Mouse (Mus musculus) megakaryocyte progenitor cell, adult 5-6 weeks (primary cell): Measurements from ENCODE around the gene Pde4c. TPM values are rescaled to one million over a fixed set of nuclear protein-coding genes. Genes with fewer than 3 reads are reported as not detected.

Source experiments
- ATAC-seq: replicated peaks from 2 replicates; pipeline ENCODE4 v1.8.0; 2016; ENCODE audit warnings: mild to moderate bottlenecking, moderate TSS enrichment, inconsistent platforms; ENCODE audit not compliant: poor library complexity
- total RNA-seq, 2 experiments: library from RNA; stranded (forward) in 1 of 2; stranded (reverse) in 1 of 2; fragments of 157-497, 149-512 nt in 1 of 2; fragments of 200-1000 nt in 1 of 2; gene quantifications; 2 replicates each; pipeline versions ENCODE4 v1.2.3 to v1.2.4; 2015 to 2017

Pde4c gene
- total RNA-seq (2015) (0.39 TPM in 1 of 2 replicates, not detected in the other), total RNA-seq (2017) (not detected in 2 replicates)

DNA sequence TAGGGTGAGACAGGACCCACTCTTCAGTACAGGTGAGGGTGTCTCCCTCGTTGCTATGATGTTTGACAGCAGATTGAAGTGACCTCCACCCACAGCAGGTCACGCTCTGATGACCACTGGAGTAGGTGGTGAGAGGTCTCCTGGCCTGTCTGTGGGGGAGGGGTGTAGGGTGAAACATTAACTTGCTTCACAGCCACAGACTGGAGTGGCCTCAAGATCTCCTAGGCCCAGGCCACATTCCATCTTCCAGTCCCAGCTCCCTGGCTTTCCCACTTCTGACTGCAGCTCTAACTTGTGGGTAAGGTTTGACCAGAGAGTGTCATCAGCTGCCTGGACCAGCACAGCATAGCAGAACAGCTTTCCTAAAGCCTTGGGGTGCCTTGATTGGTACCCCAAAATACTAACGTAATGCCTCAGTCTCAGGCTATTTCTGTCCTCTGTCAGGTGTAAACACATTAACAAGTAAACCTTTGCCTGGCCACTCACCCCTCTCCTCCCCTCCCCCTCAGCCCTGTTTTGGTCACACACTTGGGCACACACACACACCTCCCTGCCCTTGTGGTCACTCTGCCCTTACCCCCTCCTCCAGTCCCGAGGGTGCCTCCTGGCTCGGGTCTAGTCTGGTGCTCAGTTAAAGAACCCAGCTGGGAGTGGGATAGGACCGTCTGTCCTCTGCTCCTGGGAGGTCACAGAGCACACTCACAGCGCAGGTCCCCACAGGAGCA is at the start of gene Pde4c:
TSS of gene Pde4c (plus strand) at position 235 of the 725 bp plus-strand sequence.
- no peak for ATAC-seq

DNA sequence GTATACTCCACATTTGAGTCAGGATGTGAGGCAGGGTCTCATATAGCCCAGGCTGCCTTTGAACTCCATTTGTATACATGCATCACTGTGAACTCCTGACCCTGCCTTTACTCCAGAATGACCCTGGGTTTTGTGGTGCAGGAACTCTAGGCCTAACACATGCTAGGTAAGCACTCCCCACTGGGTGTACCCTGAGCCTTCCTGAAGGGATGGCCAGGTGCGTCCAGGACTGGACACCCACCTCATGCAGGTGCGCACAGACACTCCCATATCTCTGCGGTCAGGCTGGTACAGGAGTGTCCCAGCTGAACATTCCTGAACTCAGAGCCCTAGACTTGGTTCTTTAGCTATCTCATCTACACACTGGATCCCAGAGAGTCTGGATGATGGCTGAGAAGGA is 49.4 kb upstream of the Pde4c start:
- ATAC-seq: no peak

DNA sequence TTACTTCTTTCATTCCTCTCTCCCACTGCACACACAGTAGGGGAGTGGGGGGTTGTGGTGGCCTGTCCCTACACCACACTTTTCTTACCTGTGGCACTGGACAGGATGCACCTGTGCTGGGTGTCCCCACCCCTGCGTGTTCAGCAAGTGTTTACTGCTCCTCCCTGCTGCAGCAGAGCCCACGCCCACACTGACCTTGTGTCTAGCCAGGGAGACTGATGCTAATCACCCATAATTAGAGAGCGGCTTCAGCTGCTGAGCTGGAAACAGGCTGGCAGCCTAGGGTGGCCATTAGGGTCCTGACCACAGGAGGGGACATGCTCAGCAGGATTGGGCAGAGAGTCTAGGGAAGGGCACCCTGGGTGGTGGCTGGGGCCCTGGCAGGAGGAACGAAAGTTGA is 48.8 kb upstream of the Pde4c start:
- ATAC-seq: no peak

- peak; percentile 15; the same call in 1 of the 2 replicates for ATAC-seq
Observed at GRCm38 (mm10) chr8:70675336-70675735, 48.2 kb upstream of the Pde4c start.

- ATAC-seq: no peak
Observed at GRCm38 (mm10) chr8:70677451-70678080, 46.0 kb upstream of the Pde4c start.

DNA sequence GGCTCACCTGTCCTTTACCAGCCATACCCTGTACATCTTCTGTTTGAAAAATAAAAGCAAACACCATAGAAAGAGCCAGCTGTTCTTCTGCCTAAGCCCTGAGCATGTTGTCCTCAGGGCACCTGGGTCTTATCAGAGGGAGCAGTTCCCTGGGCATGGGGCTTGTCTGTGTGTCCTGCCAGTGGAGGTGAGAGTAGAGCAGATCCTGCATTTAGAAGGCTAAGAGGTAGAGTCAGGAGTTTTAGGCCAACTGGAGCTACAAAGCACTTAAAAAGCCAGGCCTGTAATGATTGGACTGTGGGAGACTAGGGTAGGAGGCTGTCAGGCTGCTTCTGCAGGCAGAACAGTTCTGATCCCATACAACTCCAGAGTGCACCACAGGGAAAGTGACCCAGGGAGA is 44.8 kb upstream of the Pde4c start:
- ATAC-seq: no peak

DNA sequence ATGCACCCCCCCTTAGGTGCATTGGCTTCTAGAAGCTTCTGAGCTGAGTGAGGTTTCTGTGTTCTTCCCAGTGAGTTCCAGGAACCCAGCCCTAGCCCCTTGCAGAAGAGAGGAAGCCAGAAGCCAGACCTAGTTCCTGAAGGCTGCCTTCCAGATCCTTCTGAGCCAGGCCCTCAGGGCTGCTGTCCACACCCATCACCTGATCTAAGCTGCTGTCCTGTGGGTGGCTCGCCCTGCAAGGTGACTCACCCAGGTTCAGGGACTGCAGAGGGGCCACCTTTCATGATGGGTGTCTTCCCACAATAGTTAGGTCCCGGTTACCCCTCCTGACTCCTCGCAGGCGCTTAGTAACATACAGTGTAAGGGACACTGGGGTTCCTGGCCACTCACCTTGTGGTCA is 44.1 kb upstream of the Pde4c start:
- no peak for ATAC-seq

DNA sequence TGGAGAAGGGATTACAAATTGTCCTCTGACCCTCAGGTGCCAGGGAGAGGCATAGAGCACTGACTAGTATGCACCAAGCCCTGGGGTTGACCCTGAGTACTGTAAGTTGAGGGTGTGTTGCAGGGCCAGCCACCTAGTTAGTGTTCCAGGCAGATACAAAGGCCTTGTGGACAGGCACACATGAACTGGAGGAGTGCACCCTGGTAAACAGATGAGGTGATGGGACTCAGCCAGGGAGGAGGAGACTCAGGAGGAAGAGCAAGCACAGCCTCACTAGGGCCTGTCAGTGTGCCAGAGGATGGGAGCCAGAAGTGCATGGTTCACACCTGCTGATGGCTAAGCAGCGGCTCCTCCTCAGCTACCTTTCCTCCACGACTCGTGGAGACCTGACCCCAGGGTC is 43.5 kb upstream of the Pde4c start:
- ATAC-seq: no peak

GRCm38 (mm10) chr8:70681410-70681809 is 42.1 kb upstream of the Pde4c start:
- ATAC-seq: 0 out of 2 replicates have a peak, but pooled peaks have one; percentile 23

DNA sequence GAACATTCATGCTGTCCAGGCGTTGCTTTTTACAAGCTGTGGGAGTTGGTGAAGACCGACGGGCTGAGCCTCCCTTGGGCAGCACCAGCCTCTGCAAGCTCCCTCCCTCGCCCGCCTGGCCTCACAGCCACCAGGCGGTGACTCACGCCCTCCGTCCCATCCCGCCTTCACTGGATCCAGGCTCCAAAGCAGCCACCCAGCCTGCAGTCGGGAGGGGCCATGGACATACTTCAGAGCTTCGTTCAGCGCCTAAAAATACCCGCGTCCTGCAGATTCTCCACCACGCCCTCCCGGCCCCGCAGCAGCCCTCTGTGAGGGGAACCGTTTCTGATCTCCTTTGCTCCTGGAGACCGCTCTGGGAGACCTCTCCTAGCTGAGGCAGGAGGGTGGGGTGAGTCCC is 41.3 kb upstream of the Pde4c start:
- 0 out of 2 replicates have a peak, but pooled peaks have one; percentile 10 for ATAC-seq

DNA sequence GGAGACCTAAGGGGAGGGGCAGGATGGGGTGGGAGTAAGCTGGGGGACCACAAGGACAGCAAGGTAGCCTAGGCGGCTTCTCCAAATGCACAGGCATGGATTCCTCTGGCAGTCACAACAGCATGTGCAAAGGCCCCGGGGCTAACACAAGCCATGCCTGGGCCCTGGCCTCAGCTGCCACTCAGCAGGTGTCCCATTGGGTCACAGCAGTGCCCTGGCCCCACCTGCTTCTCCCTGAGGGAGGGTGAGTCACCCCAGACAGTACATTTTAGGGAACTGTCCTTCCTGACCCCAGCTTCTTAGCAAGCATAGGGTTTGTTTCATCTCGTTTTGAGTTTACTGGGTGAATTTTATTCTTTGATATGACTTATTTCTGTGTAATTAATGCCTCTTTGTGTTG is 40.8 kb upstream of the Pde4c start:
- ATAC-seq: peak; percentile 55

DNA sequence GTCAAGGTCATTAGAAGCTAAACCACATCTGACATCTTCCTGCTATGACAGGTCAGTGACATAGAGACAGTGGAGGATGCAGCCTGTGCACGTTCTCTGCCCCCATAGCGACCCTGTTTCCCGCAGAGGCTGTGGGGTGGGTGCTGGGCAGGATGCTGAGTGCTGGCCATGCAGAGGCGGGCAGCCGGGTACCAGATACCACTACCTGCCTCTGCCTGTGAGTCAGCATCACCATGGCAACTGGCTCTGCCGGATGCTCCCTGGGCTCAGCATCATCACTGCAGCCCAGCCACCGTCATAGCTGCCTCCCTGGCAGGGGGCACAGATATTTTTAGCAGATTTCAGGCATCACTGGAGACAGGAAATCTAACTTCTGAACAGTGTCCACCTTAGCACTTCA is 39.2 kb upstream of the Pde4c start:
- no peak for ATAC-seq

DNA sequence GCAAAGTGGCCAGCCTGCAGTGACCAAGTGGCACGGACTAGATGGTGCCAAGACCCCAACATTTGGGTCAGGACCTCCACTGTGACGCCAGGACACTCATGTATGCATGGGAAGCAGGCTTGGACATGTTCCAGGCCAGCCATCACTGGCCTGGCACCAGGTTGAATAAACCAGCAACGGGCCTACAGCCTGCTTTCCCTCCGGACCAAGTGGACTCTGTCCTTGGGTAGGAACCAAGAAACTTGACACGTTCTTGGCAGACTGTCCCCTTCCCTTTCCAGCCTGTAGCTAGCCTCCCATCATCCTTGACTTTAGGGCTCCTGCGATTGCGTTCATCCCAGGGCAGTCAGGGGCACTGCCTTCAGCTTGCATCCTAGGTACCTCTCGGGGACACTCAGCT is 35.9 kb upstream of the Pde4c start:
- ATAC-seq: no peak

DNA sequence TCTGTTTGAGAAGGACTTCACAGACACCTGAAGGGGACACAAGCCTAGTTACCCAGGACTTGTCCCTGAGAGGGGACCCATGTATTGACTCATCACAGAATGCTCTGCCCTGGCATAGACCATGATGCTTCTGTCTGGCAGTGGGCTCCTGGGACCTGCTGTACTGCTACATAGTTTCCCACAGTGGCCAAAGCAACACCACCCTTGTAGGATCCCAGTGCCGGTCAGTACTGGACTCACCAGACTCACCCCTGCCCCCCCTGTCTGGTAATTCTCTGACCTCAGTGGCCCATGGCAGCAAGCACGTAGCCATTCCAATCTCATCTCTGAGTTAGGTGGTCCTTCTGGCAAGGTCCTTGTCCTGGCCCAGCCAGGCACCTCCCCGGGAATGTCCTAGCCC is 35.4 kb upstream of the Pde4c start:
- no peak for ATAC-seq

GRCm38 (mm10) chr8:70689892-70690390 is 33.6 kb upstream of the Pde4c start:
- ATAC-seq: no peak

GRCm38 (mm10) chr8:70691230-70691629 is 32.3 kb upstream of the Pde4c start:
- ATAC-seq: no peak

GRCm38 (mm10) chr8:70691727-70692231 is 31.7 kb upstream of the Pde4c start:
- ATAC-seq: no peak

- no peak; the same call in 1 of the 2 replicates for ATAC-seq
Observed at GRCm38 (mm10) chr8:70693636-70694035, 29.9 kb upstream of the Pde4c start.

- peak; percentile 10 for ATAC-seq
Observed at GRCm38 (mm10) chr8:70695318-70696018, 28.1 kb upstream of the Pde4c start.

DNA sequence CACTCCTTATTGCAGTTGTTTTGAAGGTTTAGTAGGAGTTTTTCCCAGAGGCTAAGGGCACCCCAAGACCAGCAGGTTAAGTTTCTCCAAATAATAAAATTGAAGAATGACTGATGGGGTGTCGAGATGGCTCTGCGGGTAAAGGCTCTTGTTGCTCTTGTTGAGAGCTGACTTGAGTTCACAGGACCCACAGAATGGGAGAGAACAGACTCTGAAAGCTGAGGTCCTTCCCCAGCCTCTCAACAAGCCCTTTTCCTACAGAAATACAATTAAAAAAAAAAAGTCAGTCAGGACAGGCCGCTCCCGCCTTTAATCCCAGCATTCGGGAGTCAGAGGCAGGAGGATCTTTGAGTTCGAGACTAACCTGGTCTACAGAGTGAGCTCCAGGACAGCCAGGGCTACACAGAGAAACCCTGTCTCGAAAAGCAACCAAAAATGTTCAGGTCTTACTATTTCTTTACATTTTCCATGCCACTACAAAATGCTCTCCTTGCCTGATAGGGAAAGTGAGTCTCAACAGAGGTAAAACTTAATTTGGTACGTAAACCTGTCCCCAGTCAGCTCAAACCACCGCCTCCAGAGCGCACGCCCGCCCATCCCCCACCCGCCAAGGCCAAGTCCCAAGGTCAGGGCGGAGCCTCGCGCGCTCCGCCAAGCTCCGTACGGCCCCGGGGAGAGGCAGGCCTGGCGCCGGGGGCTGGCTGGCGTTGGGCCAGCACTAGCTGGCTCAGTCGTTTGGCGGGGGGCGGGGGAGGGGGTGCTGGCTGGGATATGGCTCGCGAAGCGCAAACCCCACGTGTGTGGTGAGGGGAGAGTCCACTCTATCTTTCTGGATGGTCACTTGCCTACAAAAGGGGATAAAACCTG is 27.3 kb upstream of the Pde4c start:
- no peak for ATAC-seq
